Mouse (Mus musculus) CH12.LX (cell line): ENCODE results near the gene Vmn1r43. TPM values are rescaled to one million over a fixed set of nuclear protein-coding genes. Genes with fewer than 3 reads are reported as not detected.

ENCODE experiments used
- DNase-seq: peaks from one replicate; pipeline ENCODE4 v3.0.0-alpha.2; 2013; ENCODE audit errors: extremely low read depth
- H3K27ac ChIP-seq: 2 replicates; pipeline ENCODE4 v1.5.1; 2012; ENCODE audit warnings: low read depth, mild to moderate bottlenecking, control low read depth, moderate library complexity; ENCODE audit not compliant: insufficient read depth
- H3K27me3 ChIP-seq: replicated peaks from 2 replicates; pipeline ENCODE3; 2012; ENCODE audit warnings: inconsistent platforms
- H3K36me3 ChIP-seq, 2 experiments: replicated peaks in 1 of 2; 2 replicates each; pipeline versions ENCODE3 to v1.6.1; 2012; ENCODE audit warnings: inconsistent platforms in 1 of 2, low read length in 1 of 2, mild to moderate bottlenecking in 1 of 2, mixed read lengths in 1 of 2, moderate library complexity in 1 of 2; ENCODE audit not compliant: control insufficient read depth in 1 of 2, insufficient read depth in 1 of 2
- H3K4me1 ChIP-seq, 2 experiments: 2 replicates each; pipeline ENCODE4 v1.6.1; 2012; ENCODE audit warnings: inconsistent platforms in 1 of 2, moderate library complexity in 1 of 2; ENCODE audit not compliant: insufficient read depth in 2 of 2, control insufficient read depth in 1 of 2
- H3K4me2 ChIP-seq: 2 replicates; pipeline ENCODE4 v1.6.1; 2012; ENCODE audit warnings: low read depth, mild to moderate bottlenecking, control low read depth; ENCODE audit not compliant: poor library complexity, insufficient read depth, severe bottlenecking
- H3K4me3 ChIP-seq, 3 experiments: fragments of 150-350 bp in 1 of 3; sonication (generic) in 1 of 3; replicated peaks in 1 of 3; 2 replicates each; pipeline versions ENCODE3 to v1.5.1; 2011 to 2012; ENCODE audit warnings: low read depth in 2 of 3, low read length in 2 of 3, mild to moderate bottlenecking in 2 of 3, moderate library complexity in 2 of 3, control low read depth in 1 of 3, improper control_type of control experiment in 1 of 3, inconsistent platforms in 1 of 3, mixed read lengths in 1 of 3; ENCODE audit not compliant: poor library complexity in 1 of 3
- H3K79me2 ChIP-seq: replicated peaks from 2 replicates; pipeline ENCODE4 v1.6.1; 2012; ENCODE audit warnings: mild to moderate bottlenecking, moderate library complexity; ENCODE audit not compliant: control insufficient read depth, poor library complexity, insufficient read depth, severe bottlenecking; ENCODE audit errors: extremely low read depth
- H3K9ac ChIP-seq: 2 replicates; pipeline ENCODE4 v1.6.1; 2012; ENCODE audit warnings: low read depth, mild to moderate bottlenecking, control low read depth, moderate library complexity; ENCODE audit not compliant: insufficient read depth
- H3K9me3 ChIP-seq: replicated peaks from 2 replicates; pipeline ENCODE3; 2012; ENCODE audit warnings: low read length, inconsistent platforms, mixed read lengths
- CHD1 ChIP-seq: IDR thresholded peaks from 2 replicates; pipeline ENCODE4 v1.6.1; 2012; ENCODE audit warnings: low read depth, low read length, improper control_type of control experiment, inconsistent platforms
- CHD2 ChIP-seq: IDR thresholded peaks from 2 replicates; pipeline ENCODE4 v1.6.1; 2011; ENCODE audit warnings: low read length, improper control_type of control experiment
- E2F4 ChIP-seq: IDR thresholded peaks from 2 replicates; pipeline ENCODE4 v1.6.1; 2011; ENCODE audit warnings: low read depth, low read length, improper control_type of control experiment; ENCODE audit not compliant: insufficient replicate concordance
- HCFC1 ChIP-seq: IDR thresholded peaks from 2 replicates; pipeline ENCODE4 v1.6.1; 2012; ENCODE audit warnings: low read depth, mild to moderate bottlenecking, inconsistent platforms, low read length, improper control_type of control experiment
- IRF4 ChIP-seq: IDR thresholded peaks from 2 replicates; pipeline ENCODE4 v1.6.1; 2014; ENCODE audit warnings: low read depth, mild to moderate bottlenecking, inconsistent platforms, low read length, improper control_type of control experiment
- JUN ChIP-seq: IDR thresholded peaks from 2 replicates; pipeline ENCODE4 v1.6.1; 2011; ENCODE audit warnings: low read depth, mild to moderate bottlenecking, low read length, improper control_type of control experiment, moderate library complexity; ENCODE audit not compliant: insufficient read depth
- KAT2A ChIP-seq: IDR thresholded peaks from 2 replicates; pipeline ENCODE4 v1.6.1; 2012; ENCODE audit warnings: low read length, improper control_type of control experiment, inconsistent platforms; ENCODE audit not compliant: insufficient replicate concordance
- MAFK ChIP-seq: IDR thresholded peaks from 2 replicates; pipeline ENCODE4 v1.6.1; 2011; ENCODE audit warnings: low read length, improper control_type of control experiment; ENCODE audit not compliant: insufficient replicate concordance
- MAX ChIP-seq: IDR thresholded peaks from 2 replicates; pipeline ENCODE4 v1.6.1; 2011; ENCODE audit warnings: low read length, improper control_type of control experiment
- SIN3A ChIP-seq: IDR thresholded peaks from 2 replicates; pipeline ENCODE4 v1.6.1; 2012; ENCODE audit warnings: low read length, improper control_type of control experiment, inconsistent platforms
- TBP ChIP-seq: conservative IDR thresholded peaks from 2 replicates; pipeline ENCODE4 v1.6.1; 2011; ENCODE audit warnings: low read depth, low read length, improper control_type of control experiment
- UBTF ChIP-seq: IDR thresholded peaks from 2 replicates; pipeline ENCODE4 v1.6.1; 2012; ENCODE audit warnings: low read depth, mild to moderate bottlenecking, inconsistent platforms, low read length, improper control_type of control experiment, moderate library complexity
- USF1 ChIP-seq: IDR thresholded peaks from 2 replicates; pipeline ENCODE4 v1.6.1; 2014; ENCODE audit warnings: low read depth, mild to moderate bottlenecking, inconsistent platforms, low read length, improper control_type of control experiment
- ZC3H11A ChIP-seq: IDR thresholded peaks from 2 replicates; pipeline ENCODE4 v1.6.1; 2012; ENCODE audit warnings: low read depth, mild to moderate bottlenecking, inconsistent platforms, low read length, improper control_type of control experiment
- ZKSCAN1 ChIP-seq: IDR thresholded peaks from 2 replicates; pipeline ENCODE4 v1.6.1; 2012; ENCODE audit warnings: low read depth, inconsistent platforms, low read length, improper control_type of control experiment, borderline replicate concordance
- dilution Hi-C: fragments of 300-500 bp; cut with MboI; formaldehyde crosslinking; loops from 2 replicates; pipeline ENCODE4 v1.14.3; 2020; ENCODE audit warnings: low sequenced_read_pairs; ENCODE audit not compliant: extremely low pct_unique_long_range_greater_than_20kb, extremely low pct_ligation_motif_present
- in situ Hi-C: fragments of 300-500 bp; cut with MboI; formaldehyde crosslinking; loops from 3 replicates; pipeline ENCODE4 v1.14.3; 2019; ENCODE audit warnings: low sequenced_read_pairs, low pct_ligation_motif_present, low pct_unique_long_range_greater_than_20kb, mixed read lengths
- polyA plus RNA-seq: library from polyadenylated mRNA; unstranded; fragments of >175 nt; gene quantifications from 2 replicates; pipeline ENCODE4 v1.2.1, GENCODE M21; 2012; ENCODE audit warnings: low read depth; ENCODE audit not compliant: insufficient read length
- total RNA-seq, 2 experiments: library from RNA; depleted of rRNA; stranded (reverse); fragments of 300-350 nt in 1 of 2; fragments of >200 nt in 1 of 2; gene quantifications; 2 replicates each; pipeline ENCODE4 v1.2.3; 2012 to 2014

The Vmn1r43 gene
- total and polyA plus RNA-seq, 3 experiments = 0.04 to 0.08 TPM; not detected in 1

GRCm38 (mm10) chr6:89880867-89881266 is 4.7 kb upstream of the Vmn1r43 start:
- Histone ChIP-seq H3K9ac (no peak overlapping the region), H3K4me2 (no peak overlapping the region), H3K79me2 (no peaks in the 10 kb centered on the region), H3K4me1 (no peaks in the 10 kb centered on the region), H3K4me3 (no peak overlapping the region), H3K36me3 (no peaks in the 10 kb centered on the region), H3K9me3 (no peaks in the 10 kb centered on the region)
- no peak for DNase-seq
- in situ Hi-C loops (no loop called here), dilution Hi-C loops (no loop called here)
- TF ChIP-seq ZKSCAN1 = no peak
- TF ChIP-seq KAT2A = no peak
- TF ChIP-seq IRF4 = no peak
- no peak for TF ChIP-seq JUN
- TF ChIP-seq CHD2 = no peak
- TF ChIP-seq MAFK = no peak
- TF ChIP-seq UBTF = no peak
- no peak for TF ChIP-seq SIN3A
- TF ChIP-seq E2F4 = no peak
- no peak for TF ChIP-seq TBP
- TF ChIP-seq, all 38 proteins: peak for 0
- H3K27me3 ChIP-seq = no peaks in the 10 kb centered on the region
- no peak overlapping the region for H3K27ac ChIP-seq

- in situ Hi-C loops (no loop called here), dilution Hi-C loops (no loop called here)
- H3K4me1 ChIP-seq = peaks cover 0 to 3% of the 10 kb centered on the region in 2 experiments; a peak in 1 of 4 replicates
- no peak overlapping the region for H3K4me3 ChIP-seq
- H3K36me3 ChIP-seq = no peaks in the 10 kb centered on the region
- TF ChIP-seq MAX = no peak
- TF ChIP-seq ZKSCAN1 = no peak
- TF ChIP-seq HCFC1 = no peak
- TF ChIP-seq USF1 = no peak
- TF ChIP-seq CHD1 = no peak
- TF ChIP-seq ZC3H11A = no peak
- H3K9ac ChIP-seq = no peak overlapping the region
- H3K9me3 ChIP-seq = no peaks in the 10 kb centered on the region
- H3K4me2 ChIP-seq = no peak overlapping the region
- no peaks in the 10 kb centered on the region for H3K79me2 ChIP-seq
- H3K27ac ChIP-seq = no peak overlapping the region
- H3K27me3 ChIP-seq = no peaks in the 10 kb centered on the region
- DNase-seq = no peak
Observed at GRCm38 (mm10) chr6:89876963-89877362, 750 bp upstream of the Vmn1r43 start.
